Mouse (Mus musculus) gastrocnemius, adult 18-20 months (tissue): ENCODE measurements at regions not wholly inside any gene's neighbourhood (a gene's known extent, or its start where the extent isn't known, plus 50 kb on each side); places are given as distances from the start of the nearest gene placed in this dataset.

Experiments used
- DNase-seq: peaks from one replicate; pipeline ENCODE4 v3.0.0; 2021; ENCODE audit warnings: low spot score

DNA sequence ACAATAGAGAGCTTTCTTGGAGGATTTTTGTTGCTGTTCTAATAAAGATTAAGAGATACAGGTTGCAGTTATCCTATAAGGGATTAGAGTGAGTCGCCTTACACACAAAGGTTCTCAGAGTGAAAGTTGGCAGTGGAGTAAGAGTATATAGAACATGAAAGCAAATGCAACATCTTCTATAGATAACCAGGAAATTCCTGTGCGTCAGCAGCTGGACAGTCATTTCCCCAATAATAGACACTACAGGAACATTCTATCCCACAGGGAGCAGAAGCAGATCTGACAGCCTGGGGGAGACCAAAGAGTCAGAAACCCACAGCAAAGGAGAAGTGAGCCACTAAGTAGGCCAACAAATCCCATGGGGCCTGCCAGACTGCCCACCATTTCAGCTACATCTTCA, 348.7 kb downstream of the Elavl2 start:
- DNase-seq: no peak

DNA sequence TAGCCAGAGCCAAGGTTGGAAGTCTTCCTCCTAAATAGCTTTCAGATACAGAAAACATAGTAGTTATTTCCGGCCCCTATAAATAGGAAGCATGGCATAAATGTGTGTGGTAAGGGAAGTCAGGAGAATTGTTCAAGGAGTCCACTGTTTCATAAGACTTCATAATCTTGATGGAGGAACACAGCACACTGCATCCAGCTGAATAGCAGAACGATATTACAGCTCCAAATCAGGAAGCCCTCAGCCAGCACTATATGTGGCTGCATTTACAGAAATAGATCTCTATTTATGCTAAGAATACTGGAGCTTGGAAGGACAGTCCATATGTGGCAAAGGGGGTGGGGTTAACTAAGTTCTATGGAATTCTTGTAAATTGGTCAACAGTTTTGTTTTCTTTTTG, 371.1 kb downstream of the Elavl2 start:
- DNase-seq: no peak

DNA sequence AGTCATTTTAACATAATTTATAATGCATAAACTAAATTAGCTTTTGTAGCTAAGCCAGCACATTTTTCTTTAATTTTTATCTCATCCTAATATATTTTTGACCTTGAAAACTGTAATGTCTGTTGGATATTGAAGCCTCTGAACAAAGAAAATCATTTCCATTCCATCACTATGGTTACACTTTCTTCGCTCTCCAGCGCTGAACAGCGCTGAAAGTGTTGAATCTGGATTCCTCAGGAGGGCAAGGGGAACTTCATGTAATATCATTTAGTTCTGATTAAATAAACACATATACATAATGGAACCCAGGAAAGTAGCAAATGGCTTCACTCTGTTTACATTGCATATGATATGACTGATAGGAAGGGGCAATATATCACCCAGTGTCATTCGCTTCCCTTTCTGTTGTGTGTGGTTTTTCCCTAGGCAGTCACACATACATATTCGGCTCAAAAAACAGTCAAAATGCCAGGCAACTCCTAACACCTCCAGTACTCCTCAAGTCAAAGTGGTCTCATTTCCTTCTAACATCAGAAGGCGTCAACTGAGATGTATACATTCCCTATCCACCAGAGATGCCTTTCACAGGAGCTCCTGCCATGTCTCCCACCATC, 372.5 kb downstream of the Elavl2 start:
- no peak for DNase-seq

DNA sequence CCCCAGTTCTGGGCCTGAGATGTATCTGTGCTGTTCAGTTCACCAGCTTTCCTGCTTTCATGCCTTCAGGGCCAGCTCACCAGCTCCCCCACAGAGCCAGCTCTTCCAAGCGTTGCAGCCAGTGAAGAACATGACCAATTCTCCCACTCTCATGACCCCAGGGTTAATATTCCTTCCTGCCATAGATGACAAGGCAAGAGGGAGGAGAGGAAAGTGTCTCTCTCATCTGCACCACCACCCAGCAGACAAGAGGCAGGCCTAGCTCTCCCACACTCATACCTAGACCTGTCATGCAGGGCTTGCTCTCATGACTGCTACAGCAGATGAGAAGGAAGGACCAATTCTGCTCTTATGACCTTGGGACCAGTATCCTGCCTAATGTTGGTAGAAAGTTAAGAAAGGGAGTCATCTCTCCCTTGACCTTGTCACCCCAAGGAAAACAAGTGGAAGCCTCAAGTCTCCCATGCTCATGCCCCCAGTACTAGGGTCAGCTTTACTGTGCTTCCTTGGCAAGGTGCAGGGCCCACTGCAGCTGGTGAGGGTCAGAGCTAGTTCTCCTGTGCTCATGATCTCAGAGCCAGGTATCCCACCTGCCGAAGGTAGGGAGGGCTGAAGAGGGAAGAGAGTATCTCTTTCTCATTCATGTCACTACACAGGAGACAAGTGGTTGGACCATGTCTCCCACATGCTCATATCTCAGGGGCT, 404.0 kb downstream of the Elavl2 start:
- DNase-seq: no peak

DNA sequence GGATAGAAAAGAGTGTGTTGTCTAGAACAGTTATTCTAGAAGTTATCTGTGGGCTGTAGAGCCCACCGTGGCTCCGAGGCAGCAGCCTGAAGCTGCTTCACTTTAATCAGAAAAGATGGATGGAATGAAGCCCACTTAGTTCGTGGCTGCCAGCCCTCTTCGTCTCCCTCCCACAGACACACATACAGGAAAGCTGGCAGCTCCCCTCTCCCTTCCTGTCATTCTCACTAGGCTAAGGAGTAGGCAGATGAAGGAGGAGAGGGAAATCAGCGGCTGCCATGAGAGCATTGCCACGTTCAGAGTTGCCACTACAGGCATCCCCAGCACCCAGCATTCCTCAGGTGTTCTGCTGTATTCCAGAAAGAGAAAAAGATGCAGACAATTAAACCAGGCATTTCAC, 435.9 kb downstream of the Elavl2 start:
- DNase-seq: no peak

DNA sequence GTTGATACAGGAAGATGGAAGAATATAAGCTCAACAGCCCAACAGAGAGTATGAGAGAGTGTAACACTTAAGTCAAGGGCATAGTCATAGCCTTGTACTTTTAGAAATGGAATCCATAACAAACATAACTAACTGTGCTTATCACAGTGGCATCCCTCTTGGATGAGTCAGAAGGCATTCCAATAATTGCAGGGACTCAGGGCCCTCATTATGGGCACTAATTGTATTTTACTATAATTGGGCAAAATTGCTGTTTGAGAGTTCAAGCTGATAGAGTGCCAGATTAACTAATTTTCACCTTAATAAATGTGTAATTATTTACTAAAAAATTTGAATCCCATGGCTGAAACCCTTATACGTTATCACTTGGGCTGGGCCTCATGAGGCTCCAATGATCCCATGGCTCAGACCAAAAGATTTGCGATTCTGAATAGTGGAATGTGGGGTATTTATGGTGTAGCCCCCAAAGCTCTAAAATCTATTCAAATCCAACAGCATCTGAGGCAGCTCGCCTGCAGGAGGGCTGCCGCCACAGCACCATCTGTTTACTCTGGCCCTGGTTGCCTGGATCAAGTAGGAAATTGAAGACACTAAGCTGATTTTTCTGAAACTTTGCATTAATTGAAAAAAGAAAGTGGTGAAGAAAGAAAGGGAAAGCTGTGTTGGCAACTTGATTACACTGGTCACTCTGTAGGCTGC, 456.7 kb downstream of the Elavl2 start:
- DNase-seq: no peak

DNA sequence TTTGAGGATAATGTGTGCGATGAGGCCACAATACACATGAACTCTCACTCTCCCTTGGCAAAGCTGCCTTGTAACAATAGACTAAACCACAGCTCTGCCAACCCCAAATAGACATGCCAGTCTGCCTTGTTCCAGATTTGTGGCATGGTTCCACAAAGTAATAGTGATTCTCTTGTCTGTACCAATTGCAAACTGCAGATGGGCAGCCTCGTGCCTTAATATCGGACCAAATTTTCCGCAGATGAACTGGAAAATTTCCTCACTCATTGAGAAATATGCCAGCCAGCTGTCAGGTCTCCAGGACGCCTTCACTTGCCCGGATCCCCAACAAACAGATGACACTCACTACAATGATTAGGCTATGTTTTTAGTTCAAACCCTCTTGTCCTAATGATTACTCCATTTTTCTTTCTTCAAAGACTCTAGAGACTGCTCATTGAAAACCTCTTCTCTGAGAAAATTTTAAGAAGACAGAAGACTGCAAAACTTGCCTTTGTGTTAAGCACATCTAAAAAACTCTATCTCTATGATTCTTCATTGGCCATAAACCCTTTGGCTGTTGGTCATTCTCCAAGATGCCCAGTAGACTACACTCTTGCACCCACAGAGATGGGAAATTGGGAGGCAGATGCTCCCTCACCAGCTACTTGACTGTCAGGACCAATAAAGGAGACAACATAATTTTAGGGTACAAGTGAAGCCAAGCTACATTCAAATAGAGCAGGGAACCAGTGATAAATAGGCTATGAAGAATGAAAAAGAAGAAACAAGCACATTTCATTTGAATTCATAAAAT, 483.1 kb downstream of the Elavl2 start:
- DNase-seq: no peak

DNA sequence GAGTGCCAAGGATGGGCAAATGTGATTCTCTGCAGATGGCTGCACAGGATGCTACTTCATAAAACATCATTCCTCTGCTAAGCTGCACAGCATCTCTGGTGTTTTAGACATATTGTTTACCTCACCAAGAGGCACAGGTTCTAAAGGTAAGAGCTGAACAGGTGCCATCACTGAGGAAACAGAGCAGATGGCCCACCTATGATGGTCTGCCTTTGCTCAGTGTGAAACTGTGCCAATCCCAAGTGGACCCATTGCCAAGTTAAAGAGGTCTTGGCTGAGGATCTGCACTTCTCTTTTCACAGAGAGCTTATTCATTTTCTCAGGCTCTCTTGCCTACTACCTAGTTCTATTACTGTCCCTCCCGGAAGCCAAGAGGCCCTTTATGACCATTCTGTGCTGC, 494.3 kb downstream of the Elavl2 start:
- DNase-seq: no peak

DNA sequence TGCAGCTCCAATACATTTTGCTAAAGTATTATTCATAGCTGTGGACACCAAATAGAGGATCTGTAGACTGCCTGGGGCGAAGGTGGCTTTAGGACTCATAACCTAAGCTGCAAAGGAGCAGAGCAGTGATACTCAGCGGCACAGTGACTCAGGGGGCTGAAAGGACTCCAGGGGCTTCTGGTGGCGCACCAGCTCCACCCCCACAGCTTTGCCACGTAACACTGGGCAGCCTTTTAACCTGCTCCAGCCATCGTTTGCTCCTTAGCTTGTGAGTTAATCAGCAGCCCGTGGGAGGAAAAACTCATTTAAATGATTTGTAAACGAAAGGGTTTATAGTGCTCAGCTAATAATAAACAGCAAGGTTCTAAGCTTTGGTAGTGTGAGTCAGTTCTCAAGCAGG, 532.4 kb downstream of the Elavl2 start:
- DNase-seq: no peak

DNA sequence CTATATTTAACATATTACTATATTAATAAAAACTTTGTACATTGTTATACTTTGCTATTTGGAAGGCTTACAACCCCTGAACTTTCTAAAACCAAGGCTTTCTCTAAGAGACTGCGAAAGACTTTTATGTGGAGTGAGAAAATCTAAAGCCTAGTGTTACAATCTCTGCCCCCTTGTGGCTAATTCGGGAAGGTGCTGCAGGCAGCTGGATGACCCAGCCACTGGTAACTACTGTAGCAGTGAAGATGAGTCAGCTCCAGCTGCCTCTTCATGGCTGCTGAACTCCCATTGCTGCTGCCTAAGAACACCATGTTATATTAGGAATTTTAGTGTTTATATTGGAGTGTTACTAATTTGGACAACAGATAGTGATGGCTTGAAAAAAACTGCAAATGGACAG, 539.7 kb downstream of the Elavl2 start:
- DNase-seq: no peak

DNA sequence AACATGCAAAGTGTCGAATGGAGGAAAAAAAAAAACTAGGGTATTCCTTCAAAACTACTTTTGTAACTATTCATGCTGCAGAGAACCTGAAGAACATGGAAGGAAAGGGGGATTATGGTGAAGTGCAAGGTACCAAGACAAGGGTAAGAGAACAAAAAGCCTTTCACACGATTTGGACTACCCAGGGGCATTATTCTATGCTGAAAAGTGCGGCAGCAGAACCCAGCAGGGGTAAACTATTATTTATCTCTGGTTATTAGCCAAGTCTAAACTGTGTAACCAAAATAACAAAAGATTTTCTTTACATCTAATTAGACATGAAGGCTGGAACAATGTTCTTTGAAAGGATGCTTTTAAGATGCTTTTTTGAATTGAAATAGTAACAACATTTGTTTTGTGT, 560.8 kb downstream of the Elavl2 start:
- no peak for DNase-seq

DNA sequence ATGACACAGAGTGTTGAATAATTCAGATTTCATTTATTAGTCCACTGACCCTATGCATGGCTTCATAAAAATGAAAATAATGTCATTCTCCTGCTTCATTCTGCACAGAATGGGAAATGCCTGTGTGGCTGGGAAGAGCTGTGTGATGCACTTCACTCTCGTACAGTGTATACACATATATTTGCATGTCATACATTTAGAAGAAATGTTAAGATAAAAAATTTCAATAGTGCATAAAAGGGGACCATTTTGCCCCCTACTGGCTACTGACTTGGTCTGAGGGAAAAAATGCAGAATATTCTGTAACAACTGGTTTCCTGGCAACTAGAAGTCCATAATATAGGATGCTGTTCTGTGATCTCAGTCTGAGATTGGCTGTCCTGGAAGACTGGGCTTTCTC, 580.5 kb downstream of the Zfp352 start:
- no peak for DNase-seq

DNA sequence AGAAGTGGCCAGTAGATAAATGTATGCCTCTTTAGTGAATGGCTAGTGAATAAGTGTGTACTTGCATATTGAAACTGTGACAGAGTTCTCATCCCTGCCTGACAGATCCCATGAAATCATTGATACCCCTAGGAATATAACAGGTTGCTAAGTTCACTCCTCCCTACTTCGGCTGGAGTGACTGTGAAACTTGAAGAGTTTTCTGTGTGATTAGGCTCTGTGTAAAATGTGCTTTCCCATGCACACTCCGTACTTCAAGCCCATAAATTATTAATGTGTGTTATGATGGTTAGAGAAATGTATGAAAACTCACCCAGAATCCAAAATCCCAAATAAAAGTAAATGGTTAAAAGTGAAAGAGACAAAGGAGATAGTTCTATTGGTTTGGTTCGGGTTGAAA, 580.0 kb downstream of the Zfp352 start:
- no peak for DNase-seq

DNA sequence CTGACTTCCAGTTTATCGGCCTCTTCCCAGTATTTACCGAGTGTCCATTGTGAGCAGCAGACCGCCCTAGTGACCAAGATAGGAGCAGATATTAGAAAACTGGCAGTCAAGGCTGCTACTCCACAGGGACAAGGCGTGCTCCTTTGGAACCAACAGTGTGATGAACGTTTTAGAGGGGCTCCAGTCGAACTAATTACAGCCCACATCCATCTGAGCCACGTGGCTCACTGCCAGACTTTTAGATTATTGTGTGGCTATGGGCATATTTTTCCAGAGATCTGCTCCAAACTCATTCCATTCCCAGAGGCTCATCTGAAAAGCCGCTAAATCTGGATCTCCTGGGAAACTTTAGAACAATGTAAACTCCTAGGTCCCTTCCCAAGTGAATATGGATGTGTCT, 578.9 kb downstream of the Zfp352 start:
- DNase-seq: no peak
